8 mouse cellular contexts compared by ENCODE assay signal in the genomic region with DNA sequence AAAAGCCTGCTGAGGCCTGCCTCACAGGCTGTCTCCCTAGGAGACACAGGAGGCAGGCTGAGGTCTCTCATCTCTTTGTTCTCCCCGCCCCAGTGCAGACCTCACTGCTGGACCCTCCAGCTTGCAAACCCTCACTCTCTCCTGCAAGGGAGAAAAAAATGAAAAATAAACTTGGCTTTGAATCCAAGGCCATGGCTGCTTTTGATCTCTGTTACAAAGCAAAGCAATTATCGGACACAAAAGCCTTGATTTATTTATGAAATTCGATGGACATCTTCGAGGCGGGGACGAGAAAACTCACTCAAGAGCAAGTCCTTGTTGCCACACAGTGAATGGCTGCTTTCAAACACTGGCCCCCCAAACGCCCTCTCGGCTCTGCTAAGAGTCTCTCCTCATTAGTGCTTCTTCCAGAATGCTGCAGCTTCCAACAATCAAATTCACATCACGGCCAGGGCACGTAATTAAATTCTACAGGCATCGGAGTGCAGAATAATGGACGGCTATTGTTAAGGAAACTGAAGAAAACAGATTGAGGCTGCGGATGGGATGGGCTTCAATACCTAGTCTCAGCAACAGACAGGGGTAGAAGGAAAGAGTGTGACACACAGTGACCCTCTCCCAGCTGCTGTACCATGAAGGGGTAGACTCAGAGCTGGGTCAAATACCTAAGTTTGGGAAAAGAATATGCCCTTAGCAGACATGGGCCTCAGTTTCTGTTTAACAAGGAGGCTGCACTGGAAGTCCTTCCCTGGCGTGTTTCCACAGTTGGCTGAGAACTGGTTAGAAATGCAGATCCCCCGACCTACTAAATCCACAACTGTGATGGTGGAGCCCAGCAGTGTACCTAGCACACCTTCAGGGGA.
DNase-seq lines count a peak whose midpoint lies in the region; ATAC-seq lines count a peak whose summit lies in the region.

No protein-coding gene starts in this region.

- no peak overlapping the region for H3K27ac ChIP-seq in kidney, embryonic 14.5 days (ENCODE audit: low read depth, low read length)
- peak overlapping the region; percentile 87 for H3K27ac ChIP-seq in hindbrain, embryonic 15.5 days (replicated peaks)
- no peak overlapping the region for H3K27ac ChIP-seq in heart, embryonic 11.5 days (ENCODE audit: low read depth, low read length)

- no peaks in the 10 kb centered on the region; the same call in 1 of the 2 replicates for H3K4me1 ChIP-seq in kidney, embryonic 14.5 days (ENCODE audit: control insufficient read depth, insufficient read depth, low read length)
- peaks cover 49% of the 10 kb centered on the region for H3K4me1 ChIP-seq in hindbrain, embryonic 15.5 days (replicated peaks)
- no peaks in the 10 kb centered on the region for H3K4me1 ChIP-seq in heart, embryonic 11.5 days (ENCODE audit: control insufficient read depth, insufficient read depth, low read length)

- H3K4me3 ChIP-seq in kidney, embryonic 14.5 days (ENCODE audit: low read length) = no peak overlapping the region
- no peak overlapping the region for H3K4me3 ChIP-seq in hindbrain, embryonic 15.5 days
- H3K4me3 ChIP-seq in heart, embryonic 11.5 days (ENCODE audit: low read depth, low read length) = no peak overlapping the region

- no peak for DNase-seq in kidney, postnatal 25 days
- peak; percentile 79 for DNase-seq in embryo, embryonic 11 days
- peak; percentile 47 for DNase-seq in neural tube, embryonic 10.5 days (ENCODE audit: extremely low spot score, low spot score)
- DNase-seq in thymus, adult 18-20 months = no peak
- DNase-seq in cerebellum, adult 11-12 months = no peak

- peaks cover 5% of the 10 kb centered on the region; the same call in 1 of the 2 replicates for H3K9me3 ChIP-seq in kidney, embryonic 14.5 days (ENCODE audit: control insufficient read depth, low read length)
- no peaks in the 10 kb centered on the region for H3K9me3 ChIP-seq in hindbrain, embryonic 15.5 days
- H3K9me3 ChIP-seq in heart, embryonic 11.5 days (replicated peaks; ENCODE audit: control insufficient read depth, low read length) = 0 out of 2 replicates have a peak, but pooled peaks cover 2% of the 10 kb centered on the region

- no peaks in the 10 kb centered on the region for H3K27me3 ChIP-seq in kidney, embryonic 14.5 days (ENCODE audit: control insufficient read depth, insufficient read depth, low read length)
- H3K27me3 ChIP-seq in hindbrain, embryonic 15.5 days = no peaks in the 10 kb centered on the region
- no peaks in the 10 kb centered on the region for H3K27me3 ChIP-seq in heart, embryonic 11.5 days (ENCODE audit: control insufficient read depth, insufficient read depth, low read length)

- peak; percentile 54; the same call in 1 of the 2 replicates for ATAC-seq in kidney, embryonic 14.5 days (ENCODE audit: low FRiP score, low TSS enrichment)
- ATAC-seq in hindbrain, embryonic 15.5 days (ENCODE audit: low FRiP score, low read depth) = peak; percentile 82
- ATAC-seq in heart, embryonic 11.5 days (replicated peaks; ENCODE audit: insufficient number of reproducible peaks, low FRiP score, low TSS enrichment) = no peak

- no peaks in the 10 kb centered on the region for H3K36me3 ChIP-seq in kidney, embryonic 14.5 days (ENCODE audit: control insufficient read depth, insufficient read depth, low read length)
- 0 out of 2 replicates have a peak, but pooled peaks cover 3% of the 10 kb centered on the region for H3K36me3 ChIP-seq in hindbrain, embryonic 15.5 days
- H3K36me3 ChIP-seq in heart, embryonic 11.5 days (ENCODE audit: control insufficient read depth, insufficient read depth, low read length) = no peaks in the 10 kb centered on the region

- WGBS in kidney, embryonic 14.5 days = 49% methylated on average over 15 of the region's 15 CpGs
- WGBS in hindbrain, embryonic 15.5 days = 10% methylated on average over 15 of the region's 15 CpGs
- 78% methylated on average over 15 of the region's 15 CpGs for WGBS in heart, embryonic 11.5 days (ENCODE audit: insufficient replicate concordance)

- H3K4me2 ChIP-seq in kidney, embryonic 14.5 days (replicated peaks; ENCODE audit: low read depth, low read length) = no peak overlapping the region
- peak overlapping the region; percentile 16 for H3K4me2 ChIP-seq in hindbrain, embryonic 15.5 days
- H3K4me2 ChIP-seq in heart, embryonic 11.5 days = no peak overlapping the region

- no peak overlapping the region for H3K9ac ChIP-seq in kidney, embryonic 14.5 days (ENCODE audit: low read depth, low read length)
- H3K9ac ChIP-seq in hindbrain, embryonic 15.5 days = 0 out of 2 replicates have a peak overlapping the region, but pooled peaks have one; percentile 7
- H3K9ac ChIP-seq in heart, embryonic 11.5 days (ENCODE audit: low read depth, low read length) = no peak overlapping the region

Comparison
In these comparisons a context has a peak if more than half of its experiments do, and no peak if none do; other contexts are left out.
1. DNase-seq: peak in embryo, embryonic 11 days (single experiment) and neural tube, embryonic 10.5 days (single experiment); none in kidney, postnatal 25 days (0 of 2), thymus, adult 18-20 months (0 of 2) and cerebellum, adult 11-12 months (single experiment).